ENCODE assay signal across 8 mouse cellular contexts in genomic region chr2:36235917-36236316, GRCm38 (mm10). TPM values are rescaled to one million over a fixed set of nuclear protein-coding genes. Genes with fewer than 3 reads are reported as not detected.
DNase-seq lines count a peak whose midpoint lies in the region; ATAC-seq and TF ChIP-seq lines count a peak whose summit lies in the region.

No protein-coding gene starts in this region.

- no peak overlapping the region for H3K4me3 ChIP-seq in intestine, embryonic 16.5 days (ENCODE audit: low read length)
- no peak overlapping the region for H3K4me3 ChIP-seq in intestine, embryonic 15.5 days (replicated peaks)
- H3K4me3 ChIP-seq in heart, embryonic 11.5 days (ENCODE audit: low read depth, low read length), result no peak overlapping the region
- no peak overlapping the region for H3K4me3 ChIP-seq in lung, embryonic 14.5 days (ENCODE audit: low read depth, low read length)

- peak; percentile 95 for DNase-seq in brain, adult 2 months (ENCODE audit: low read depth, low spot score)
- peak; percentile 83 for DNase-seq in lung, embryonic 14.5 days
- no peak for DNase-seq in layer of hippocampus, adult 11-12 months (ENCODE audit: low spot score)
- DNase-seq in right cerebral cortex, postnatal 14 days, result no peak
- no peak for DNase-seq in urinary bladder, adult 18-20 months (ENCODE audit: low spot score in 2 of 2)

- no peaks in the 10 kb centered on the region for H3K27me3 ChIP-seq in intestine, embryonic 16.5 days (replicated peaks; ENCODE audit: control insufficient read depth, insufficient read depth, low read length)
- no peaks in the 10 kb centered on the region for H3K27me3 ChIP-seq in intestine, embryonic 15.5 days (replicated peaks)
- no peaks in the 10 kb centered on the region for H3K27me3 ChIP-seq in heart, embryonic 11.5 days (ENCODE audit: control insufficient read depth, insufficient read depth, low read length)
- no peaks in the 10 kb centered on the region for H3K27me3 ChIP-seq in lung, embryonic 14.5 days (ENCODE audit: insufficient read depth, low read length)

- no peaks in the 10 kb centered on the region for H3K36me3 ChIP-seq in intestine, embryonic 16.5 days (ENCODE audit: control insufficient read depth, insufficient read depth, low read length)
- H3K36me3 ChIP-seq in intestine, embryonic 15.5 days, result no peaks in the 10 kb centered on the region
- peaks cover 2% of the 10 kb centered on the region; the same call in 1 of the 2 replicates for H3K36me3 ChIP-seq in heart, embryonic 11.5 days (ENCODE audit: control insufficient read depth, insufficient read depth, low read length)
- no peaks in the 10 kb centered on the region for H3K36me3 ChIP-seq in lung, embryonic 14.5 days (ENCODE audit: insufficient read depth)

- 0 out of 2 replicates have a peak, but pooled peaks have one; percentile 19 for ATAC-seq in intestine, embryonic 16.5 days
- ATAC-seq in intestine, embryonic 15.5 days, result no peak
- ATAC-seq in heart, embryonic 11.5 days (replicated peaks; ENCODE audit: insufficient number of reproducible peaks, low FRiP score, low TSS enrichment), result peak; percentile 60; the same call in 1 of the 2 replicates
- ATAC-seq in lung, embryonic 14.5 days (ENCODE audit: insufficient read depth), result peak; percentile 55; the same call in 1 of the 2 replicates

- H3K4me1 ChIP-seq in intestine, embryonic 16.5 days (ENCODE audit: control insufficient read depth, insufficient read depth, low read length), result peaks cover 10% of the 10 kb centered on the region
- H3K4me1 ChIP-seq in intestine, embryonic 15.5 days (replicated peaks), result peaks cover 18% of the 10 kb centered on the region; the same call in 1 of the 2 replicates
- H3K4me1 ChIP-seq in heart, embryonic 11.5 days (ENCODE audit: control insufficient read depth, insufficient read depth, low read length), result peaks cover 32% of the 10 kb centered on the region
- peaks cover 22% of the 10 kb centered on the region for H3K4me1 ChIP-seq in lung, embryonic 14.5 days (ENCODE audit: insufficient read depth)

- H3K27ac ChIP-seq in intestine, embryonic 16.5 days (ENCODE audit: low read length), result no peak overlapping the region
- no peak overlapping the region for H3K27ac ChIP-seq in intestine, embryonic 15.5 days
- peak overlapping the region; percentile 71 for H3K27ac ChIP-seq in heart, embryonic 11.5 days (ENCODE audit: low read depth, low read length)
- peak overlapping the region; percentile 42; the same call in 1 of the 2 replicates for H3K27ac ChIP-seq in lung, embryonic 14.5 days (ENCODE audit: low read depth)

- TF ChIP-seq CTCF in lung, embryonic 14.5 days (IDR thresholded peaks at IDR 0.05; ENCODE audit: low read depth), result no peak

- WGBS in intestine, embryonic 16.5 days, result 36% methylated on average over 4 of the region's 4 CpGs
- 36% methylated on average over 4 of the region's 4 CpGs for WGBS in intestine, embryonic 15.5 days
- WGBS in heart, embryonic 11.5 days (ENCODE audit: insufficient replicate concordance), result 16% methylated on average over 4 of the region's 4 CpGs
- 6% methylated on average over 4 of the region's 4 CpGs for WGBS in lung, embryonic 14.5 days

- H3K9me3 ChIP-seq in intestine, embryonic 16.5 days (ENCODE audit: control insufficient read depth, low read length), result no peaks in the 10 kb centered on the region
- no peaks in the 10 kb centered on the region for H3K9me3 ChIP-seq in intestine, embryonic 15.5 days
- no peaks in the 10 kb centered on the region for H3K9me3 ChIP-seq in heart, embryonic 11.5 days (replicated peaks; ENCODE audit: control insufficient read depth, low read length)
- H3K9me3 ChIP-seq in lung, embryonic 14.5 days (ENCODE audit: low read depth, low read length), result no peaks in the 10 kb centered on the region

- no peak overlapping the region for H3K4me2 ChIP-seq in intestine, embryonic 16.5 days (ENCODE audit: low read depth, low read length)
- no peak overlapping the region for H3K4me2 ChIP-seq in intestine, embryonic 15.5 days (replicated peaks)
- H3K4me2 ChIP-seq in heart, embryonic 11.5 days, result 0 out of 2 replicates have a peak overlapping the region, but pooled peaks have one; percentile 11
- H3K4me2 ChIP-seq in lung, embryonic 14.5 days, result no peak overlapping the region

- H3K9ac ChIP-seq in intestine, embryonic 16.5 days (ENCODE audit: low read depth, low read length), result no peak overlapping the region
- H3K9ac ChIP-seq in intestine, embryonic 15.5 days, result no peak overlapping the region
- no peak overlapping the region for H3K9ac ChIP-seq in heart, embryonic 11.5 days (ENCODE audit: low read depth, low read length)
- H3K9ac ChIP-seq in lung, embryonic 14.5 days, result no peak overlapping the region

RNA-seq across cellular contexts. Expression of gene Ptgs1, which starts 5.7 kb away (rescaled TPM):
- 29.1 and 29.8 TPM in 2 replicates for polyA plus RNA-seq in intestine, embryonic 16.5 days (2015; fragmentation: Nextera tagmentation; extraction: Ambion mirVana)
- polyA plus RNA-seq in intestine, embryonic 15.5 days (2015; fragmentation: Nextera tagmentation; extraction: Ambion mirVana), result 24.7 and 26.0 TPM in 2 replicates
- 19.4 TPM in 2 replicates for polyA plus RNA-seq in heart, embryonic 11.5 days (2014; fragmentation: Nextera tagmentation; extraction: Ambion mirVana)
- 30.2 and 33.4 TPM in 2 replicates for polyA plus RNA-seq in lung, embryonic 14.5 days (2014; fragmentation: Nextera tagmentation; extraction: Ambion mirVana)

Comparison
In these comparisons a context has a peak if more than half of its experiments do, and no peak if none do; other contexts are left out.
1. H3K27ac ChIP-seq: peak in heart, embryonic 11.5 days (single experiment) and lung, embryonic 14.5 days (single experiment); none in intestine, embryonic 16.5 days (single experiment) and intestine, embryonic 15.5 days (single experiment).
2. DNase-seq: peak in brain, adult 2 months (single experiment) and lung, embryonic 14.5 days (single experiment); none in layer of hippocampus, adult 11-12 months (single experiment), right cerebral cortex, postnatal 14 days (single experiment) and urinary bladder, adult 18-20 months (0 of 2).